Mouse (Mus musculus) skeletal muscle tissue, postnatal 0 days (tissue): ENCODE results near the gene Olfr76. TPM values are rescaled to one million over a fixed set of nuclear protein-coding genes. Genes with fewer than 3 reads are reported as not detected.

Source experiments
- polyA plus RNA-seq: library from polyadenylated mRNA; unstranded; fragments of >200 nt; fragmentation: Nextera tagmentation; extraction: Ambion mirVana; gene quantifications from 2 replicates; pipeline ENCODE4 v1.2.1, GENCODE M21; 2015

Gene Olfr76
- not detected in 2 replicates for polyA plus RNA-seq

DNA sequence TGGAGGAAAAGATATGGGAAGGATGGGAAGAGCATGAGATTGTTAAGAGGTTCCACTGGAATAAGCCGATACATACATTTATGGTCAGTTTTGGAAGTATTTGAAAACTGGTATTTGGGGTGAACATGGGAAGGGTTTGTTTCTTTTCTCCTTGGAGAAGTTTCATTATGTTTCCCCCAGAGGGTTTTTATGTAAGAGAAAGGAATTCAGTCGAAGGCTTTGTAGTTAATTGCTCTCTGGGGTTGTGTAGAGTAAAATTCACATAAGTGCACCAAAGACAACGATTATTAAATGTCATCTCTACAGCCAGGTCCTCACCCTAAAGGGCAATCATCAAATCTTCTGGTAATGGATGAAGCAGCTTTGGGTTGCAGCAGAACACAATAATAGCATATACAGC is at the start of gene Olfr76:
Olfr76 (minus strand) TSS at position 101 of the 400 bp plus-strand sequence.

DNA sequence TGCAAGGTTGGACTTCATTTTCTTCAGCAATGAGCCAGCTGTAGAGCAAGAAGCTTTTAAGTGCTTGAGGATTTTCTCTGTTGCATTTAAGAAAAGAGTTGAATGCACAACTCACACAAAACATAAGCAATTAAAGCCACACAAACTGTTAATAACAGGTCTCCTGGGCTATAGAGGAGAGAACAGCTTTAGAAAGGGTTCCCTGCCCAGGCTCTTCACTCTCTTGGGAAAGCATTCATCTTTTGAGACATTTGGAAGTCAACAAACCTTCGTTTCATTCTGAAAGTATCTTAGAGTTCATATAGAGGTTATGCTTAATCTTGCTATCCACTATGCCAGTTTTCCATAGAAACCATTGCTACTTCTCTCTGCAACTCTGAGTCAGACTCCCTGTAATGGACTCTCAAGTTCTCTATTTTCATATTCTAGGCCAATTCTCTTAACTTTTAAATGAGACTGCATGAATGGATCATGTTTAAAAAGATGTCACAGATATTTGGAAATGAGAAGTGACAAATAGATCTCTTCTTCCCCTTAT is 47.1 kb upstream of the Olfr76 start, which contains the start of gene Olfr1555-ps1:
Olfr1555-ps1 (minus strand) TSS at position 51 of the 538 bp plus-strand sequence.

DNA sequence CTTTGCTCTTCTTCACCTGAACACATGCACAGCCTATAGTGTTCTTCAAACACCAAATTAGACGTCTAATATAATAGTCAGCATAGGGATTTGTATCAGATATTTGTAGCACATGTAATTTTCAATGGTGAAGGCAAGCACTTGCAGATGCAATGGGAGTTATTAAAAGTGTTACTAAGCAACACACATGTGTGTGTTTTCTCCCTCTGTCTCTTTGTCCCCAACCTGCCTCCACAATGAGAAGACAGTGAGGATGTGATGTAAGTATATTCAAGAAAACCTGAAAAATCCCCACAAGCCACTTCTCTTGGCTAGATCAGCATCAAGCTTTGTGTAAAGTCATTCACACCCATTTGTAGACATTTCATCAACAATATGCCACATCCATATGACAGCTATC is 7.2 kb downstream of the Olfr76 start, which contains the start of gene Olfr1428:
Olfr1428 (minus strand) TSS at position 101 of the 400 bp plus-strand sequence.

DNA sequence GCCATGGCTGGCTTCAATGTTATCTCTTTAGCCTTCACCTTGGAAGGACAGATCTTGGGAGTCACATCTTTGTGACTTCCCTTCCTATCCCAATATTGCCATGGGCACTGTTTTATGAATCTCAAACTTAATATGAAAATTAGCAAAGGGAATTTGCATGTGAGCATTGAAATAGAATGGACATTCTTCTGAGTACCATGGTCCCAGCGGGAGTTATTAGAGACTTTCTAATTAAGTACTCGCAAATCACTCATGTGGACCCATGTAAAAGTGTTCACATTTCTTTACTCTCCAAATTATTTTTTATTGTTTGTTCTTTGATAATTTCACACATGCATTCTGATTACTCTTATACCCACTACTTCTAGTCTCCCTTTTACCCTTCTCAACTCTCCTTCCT is 19.8 kb downstream of the Olfr76 start, which contains the start of gene Olfr1427:
Olfr1427 (minus strand) TSS at position 101 of the 400 bp plus-strand sequence.

DNA sequence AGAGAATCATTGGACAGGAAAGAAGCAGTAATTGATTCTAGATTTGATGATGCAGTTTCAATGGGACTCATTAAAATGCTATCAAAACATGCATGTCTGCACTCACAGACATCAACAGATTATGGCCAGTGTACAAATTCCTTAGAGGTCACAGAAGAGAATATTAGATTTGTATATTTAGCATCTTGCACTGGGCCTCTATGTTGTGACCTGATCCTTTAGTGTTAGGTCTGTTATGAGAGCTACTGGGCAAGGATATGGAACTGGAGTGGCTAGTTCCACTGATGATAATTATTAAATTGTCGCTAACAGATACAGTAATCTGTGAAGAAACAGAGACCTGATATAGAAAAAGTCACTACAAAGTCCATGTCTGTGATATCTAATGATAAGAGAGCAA is 31.1 kb downstream of the Olfr76 start, which contains the start of gene Olfr1426:
Olfr1426 (minus strand) TSS at position 101 of the 400 bp plus-strand sequence.

DNA sequence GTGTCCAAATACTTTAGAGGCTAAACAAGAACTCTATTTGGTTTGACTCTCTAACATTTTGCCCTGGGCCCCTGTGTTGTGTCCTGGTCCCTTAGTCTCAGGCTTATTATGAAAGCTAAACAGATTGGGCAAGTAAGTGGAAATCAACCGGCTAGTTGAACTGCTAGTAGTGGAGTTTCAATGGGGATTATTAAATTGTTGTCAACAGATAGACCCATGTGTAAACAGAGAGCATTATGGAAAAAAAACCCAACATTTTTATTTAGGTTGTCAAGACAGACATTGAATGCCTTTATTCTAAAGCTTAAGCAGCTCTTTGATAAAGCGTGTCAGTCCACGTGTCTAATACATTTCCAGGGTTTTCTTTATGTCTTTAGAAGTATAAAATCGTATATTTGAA is 45.4 kb downstream of the Olfr76 start, which contains the start of gene Olfr1425:
Olfr1425 (minus strand) TSS at position 101 of the 400 bp plus-strand sequence.

Other genes starting within 250 kb of the Olfr76 start
- not detected in 2 replicates for gene Olfr1419, start 248.1 kb downstream of the Olfr76 start, polyA plus RNA-seq
- 0.08 TPM in 1 of 2 replicates, not detected in the other for gene Olfr1420, start 236.6 kb downstream of the Olfr76 start, polyA plus RNA-seq
- 10.0 and 11.3 TPM in 2 replicates for gene Patl1, start 210.8 kb downstream of the Olfr76 start, polyA plus RNA-seq
- 5.6 and 6.3 TPM in 2 replicates for gene Osbp, start 157.3 kb downstream of the Olfr76 start, polyA plus RNA-seq
- not detected in 2 replicates for gene Olfr1423, start 81.9 kb downstream of the Olfr76 start, polyA plus RNA-seq
- gene Olfr1424, start 60.5 kb downstream of the Olfr76 start, polyA plus RNA-seq, result not detected in 2 replicates
- gene Olfr1425, start 45.5 kb downstream of the Olfr76 start, polyA plus RNA-seq, result not detected in 2 replicates
- not detected in 2 replicates for gene Olfr1426, start 31.2 kb downstream of the Olfr76 start, polyA plus RNA-seq
- not detected in 2 replicates for gene Olfr1427, start 19.9 kb downstream of the Olfr76 start, polyA plus RNA-seq
- not detected in 2 replicates for gene Olfr1428, start 7.3 kb downstream of the Olfr76 start, polyA plus RNA-seq
- gene Olfr1555-ps1, start 46.9 kb upstream of the Olfr76 start, polyA plus RNA-seq, result not detected in 2 replicates
- gene Olfr1431, start 77.4 kb upstream of the Olfr76 start, polyA plus RNA-seq, result not detected in 2 replicates
- not detected in 2 replicates for gene Olfr1432, start 109.4 kb upstream of the Olfr76 start, polyA plus RNA-seq
- gene Olfr262, start 118.5 kb upstream of the Olfr76 start, polyA plus RNA-seq, result not detected in 2 replicates
- gene Olfr235, start 137.8 kb upstream of the Olfr76 start, polyA plus RNA-seq, result not detected in 2 replicates
- not detected in 2 replicates for gene Olfr1434, start 156.7 kb upstream of the Olfr76 start, polyA plus RNA-seq
- not detected in 2 replicates for gene Olfr1436, start 175.9 kb upstream of the Olfr76 start, polyA plus RNA-seq
- gene Olfr1437, start 201.9 kb upstream of the Olfr76 start, polyA plus RNA-seq, result not detected in 2 replicates
- gene Olfr1438-ps1, start 212.7 kb upstream of the Olfr76 start, polyA plus RNA-seq, result not detected in 2 replicates